In genomic region chr7:101311061-101311460, GRCm38 (mm10) we compare ENCODE assay signal across 8 mouse cellular contexts. TPM values are rescaled to one million over a fixed set of nuclear protein-coding genes. Genes with fewer than 3 reads are reported as not detected.
A peak's percentile ranks its signal among the peaks of the same experiment; 100 is the strongest.
DNase-seq lines count a peak whose midpoint lies in the region; ATAC-seq and TF ChIP-seq lines count a peak whose summit lies in the region.

No protein-coding gene starts in this region.

- DNase-seq in left cerebral cortex, adult 2 months (ENCODE audit: extremely low spot score in 1 of 2, low spot score in 2 of 2) = no peak
- no peak for DNase-seq in left cerebral cortex, adult 11 months (ENCODE audit: low spot score)
- no peak for DNase-seq in limb, embryonic 10.5 days (ENCODE audit: low spot score)
- no peak for DNase-seq in ovary, postnatal 14 days (ENCODE audit: low spot score)
- DNase-seq in layer of hippocampus, postnatal 10 days (ENCODE audit: low spot score in 2 of 2) = no peak
- DNase-seq in right cerebral cortex, postnatal 4 days = no peak

- H3K36me3 ChIP-seq in embryonic facial prominence, embryonic 15.5 days = no peaks in the 10 kb centered on the region
- H3K36me3 ChIP-seq in limb, embryonic 10.5 days = no peaks in the 10 kb centered on the region
- H3K36me3 ChIP-seq in myocyte (ENCODE audit: control insufficient read depth, insufficient read depth) = no peaks in the 10 kb centered on the region

- no peak for ATAC-seq in embryonic facial prominence, embryonic 15.5 days (ENCODE audit: insufficient number of reproducible peaks, low FRiP score, low TSS enrichment, low read depth)

- H3K9me3 ChIP-seq in embryonic facial prominence, embryonic 15.5 days (replicated peaks) = no peaks in the 10 kb centered on the region
- H3K9me3 ChIP-seq in limb, embryonic 10.5 days (replicated peaks) = no peaks in the 10 kb centered on the region

- H3K27ac ChIP-seq in left cerebral cortex, adult 2 months = peak overlapping the region; percentile 100
- H3K27ac ChIP-seq in embryonic facial prominence, embryonic 15.5 days (replicated peaks) = 0 out of 2 replicates have a peak overlapping the region, but pooled peaks have one; percentile 98
- H3K27ac ChIP-seq in limb, embryonic 10.5 days = peak overlapping the region; percentile 91

- WGBS in embryonic facial prominence, embryonic 15.5 days = 16% methylated on average over 2 of the region's 2 CpGs
- WGBS in limb, embryonic 10.5 days = 42% methylated on average over 2 of the region's 2 CpGs

- peak overlapping the region; percentile 8 for H3ac ChIP-seq in myocyte (ENCODE audit: control insufficient read depth, insufficient read length)

- no peak overlapping the region for H3K9ac ChIP-seq in embryonic facial prominence, embryonic 15.5 days

- peak overlapping the region; percentile 52 for H3K4me2 ChIP-seq in embryonic facial prominence, embryonic 15.5 days (replicated peaks)
- peak overlapping the region; percentile 75 for H3K4me2 ChIP-seq in myocyte (ENCODE audit: low read depth)

- no peak for TF ChIP-seq POLR2A in myocyte (IDR thresholded peaks at IDR 0.05; ENCODE audit: insufficient read length, low read depth)

- intact Hi-C loops in left cerebral cortex, adult 2 months (cut with DNase I) = no loop called here

- H3K4me1 ChIP-seq in embryonic facial prominence, embryonic 15.5 days = 0 out of 2 replicates have a peak, but pooled peaks cover 8% of the 10 kb centered on the region
- H3K4me1 ChIP-seq in limb, embryonic 10.5 days = peaks cover 6% of the 10 kb centered on the region

- no peak for TF ChIP-seq CTCF in left cerebral cortex, adult 2 months (IDR thresholded peaks at IDR 0.05)

- no peaks in the 10 kb centered on the region for H3K79me2 ChIP-seq in myocyte (ENCODE audit: control insufficient read depth, insufficient read depth)

- peak overlapping the region; percentile 58 for H3K4me3 ChIP-seq in left cerebral cortex, adult 2 months
- peak overlapping the region; percentile 78 for H3K4me3 ChIP-seq in embryonic facial prominence, embryonic 15.5 days (replicated peaks)
- peak overlapping the region; percentile 64 for H3K4me3 ChIP-seq in limb, embryonic 10.5 days
- H3K4me3 ChIP-seq in myocyte = peak overlapping the region; percentile 33

- H3K27me3 ChIP-seq in embryonic facial prominence, embryonic 15.5 days = no peaks in the 10 kb centered on the region
- H3K27me3 ChIP-seq in limb, embryonic 10.5 days (ENCODE audit: low read depth, poor library complexity, severe bottlenecking) = no peaks in the 10 kb centered on the region
- no peaks in the 10 kb centered on the region for H3K27me3 ChIP-seq in myocyte (ENCODE audit: control insufficient read depth, insufficient read depth, insufficient read length)

TF ChIP-seq in myocyte, 11 proteins besides CTCF, POLR2A, EP300 and RAD21:
- TF ChIP-seq MYOG (IDR thresholded peaks at IDR 0.05; ENCODE audit: control insufficient read depth in 1 of 3, insufficient read depth in 1 of 3, insufficient read length in 2 of 3, low read depth in 2 of 3) (no peak), CEBPB (IDR thresholded peaks at IDR 0.05; ENCODE audit: insufficient read depth, poor library complexity, severe bottlenecking) (no peak), POLR2AphosphoS2 (IDR thresholded peaks at IDR 0.05; ENCODE audit: insufficient read length, low read depth) (no peak), USF1 (IDR thresholded peaks at IDR 0.05; ENCODE audit: low read depth) (no peak), SRF (IDR thresholded peaks at IDR 0.05; ENCODE audit: control insufficient read depth, insufficient read length, low read depth) (no peak), E2F4 (IDR thresholded peaks at IDR 0.05; ENCODE audit: insufficient read depth) (no peak), MYOD1 (IDR thresholded peaks at IDR 0.05; ENCODE audit: control insufficient read depth in 1 of 3, insufficient read length in 2 of 3, low read depth in 2 of 3) (no peak), REST (IDR thresholded peaks at IDR 0.05; ENCODE audit: insufficient read depth, insufficient read length) (no peak), TCF12 (IDR thresholded peaks at IDR 0.05; ENCODE audit: insufficient read depth, poor library complexity, severe bottlenecking) (no peak), TCF3 (IDR thresholded peaks at IDR 0.05; ENCODE audit: insufficient read length, low read depth) (no peak), MAX (IDR thresholded peaks at IDR 0.05; ENCODE audit: low read depth) (no peak)

RNA-seq across cellular contexts. Expression of gene Stard10, which starts 5.8 kb away (rescaled TPM):
- 10 to 100 TPM; 81.7 to 84.3 TPM for total RNA-seq in left cerebral cortex, adult 2 months (2021)
- polyA plus RNA-seq in embryonic facial prominence, embryonic 15.5 days (2015; fragmentation: Nextera tagmentation; extraction: Ambion mirVana) = 33.9 and 34.2 TPM in 2 replicates
- 10.1 and 11.7 TPM in 2 replicates for polyA plus RNA-seq in limb, embryonic 10.5 days (2016; fragmentation: Nextera tagmentation; extraction: Ambion mirVana)
- 39.6 TPM for polyA plus RNA-seq in myocyte (2012; fragmentation: generic; extraction: Trizol)
- total RNA-seq in layer of hippocampus, postnatal 10 days (2021) = 10 to 100 TPM; 13.3 to 15.7 TPM

RNA-seq across cellular contexts. Expression of gene Atg16l2, which starts 9.0 kb away (rescaled TPM):
- total RNA-seq in left cerebral cortex, adult 2 months (2021) = 10 to 100 TPM; 67.5 to 67.8 TPM
- polyA plus RNA-seq in embryonic facial prominence, embryonic 15.5 days (2015; fragmentation: Nextera tagmentation; extraction: Ambion mirVana) = 20.4 and 21.5 TPM in 2 replicates
- polyA plus RNA-seq in limb, embryonic 10.5 days (2016; fragmentation: Nextera tagmentation; extraction: Ambion mirVana) = 19.6 and 23.0 TPM in 2 replicates
- polyA plus RNA-seq in myocyte (2012; fragmentation: generic; extraction: Trizol) = 6.6 TPM
- total RNA-seq in layer of hippocampus, postnatal 10 days (2021) = 10 to 100 TPM; 42.3 to 50.3 TPM

RNA-seq across cellular contexts. Expression of gene Arap1, which starts 36.8 kb away (rescaled TPM):
- 10 to 100 TPM; 16.6 to 22.1 TPM for total RNA-seq in left cerebral cortex, adult 2 months (2021)
- 82.5 and 82.8 TPM in 2 replicates for polyA plus RNA-seq in embryonic facial prominence, embryonic 15.5 days (2015; fragmentation: Nextera tagmentation; extraction: Ambion mirVana)
- 13.1 and 20.5 TPM in 2 replicates for polyA plus RNA-seq in limb, embryonic 10.5 days (2016; fragmentation: Nextera tagmentation; extraction: Ambion mirVana)
- polyA plus RNA-seq in myocyte (2012; fragmentation: generic; extraction: Trizol) = 24.7 TPM
- total RNA-seq in layer of hippocampus, postnatal 10 days (2021) = 10 to 100 TPM; 19.1 to 24.0 TPM
